Mouse (Mus musculus) c-Kit-positive CD71-positive TER-119-positive erythroid progenitor cells, embryonic 14.5 days (primary cell): Measurements from ENCODE around the gene Gm11027.
A peak's percentile ranks its signal among the peaks of the same experiment; 100 is the strongest.
"Not testable (repeated sequence)": the region's sequence is repeated elsewhere in the genome, so short reads cannot be mapped to it uniquely, and the experiment has no call there.

Experiments
- DNase-seq: peaks from one replicate; pipeline ENCODE4 v3.0.0-alpha.2; 2013; ENCODE audit warnings: low spot score

The Gm11027 gene

GRCm38 (mm10) chr12:116275086-116275485 is at the start of gene Gm11027:
Gene Gm11027 (plus strand): TSS chr12:116275386.
- not testable (repeated sequence) for DNase-seq

GRCm38 (mm10) chr12:116226289-116227057 is 48.7 kb upstream of the Gm11027 start:
- no peak for DNase-seq

- DNase-seq, result no peak
These were observed 45.7 kb upstream of the Gm11027 start for GRCm38 (mm10) chr12:116229451-116229850.

GRCm38 (mm10) chr12:116231612-116232011 is 43.6 kb upstream of the Gm11027 start:
- DNase-seq, result no peak

- no peak for DNase-seq
These were observed 43.1 kb upstream of the Gm11027 start for GRCm38 (mm10) chr12:116232061-116232460.

- DNase-seq, result no peak
These were observed 39.8 kb upstream of the Gm11027 start for GRCm38 (mm10) chr12:116235356-116235755.

GRCm38 (mm10) chr12:116236658-116237057 is 38.5 kb upstream of the Gm11027 start:
- DNase-seq, result no peak

- DNase-seq, result no peak
These were observed 36.8 kb upstream of the Gm11027 start for GRCm38 (mm10) chr12:116238370-116238769.

- DNase-seq, result no peak
These were observed 36.4 kb upstream of the Gm11027 start for GRCm38 (mm10) chr12:116238803-116239202.

- DNase-seq, result no peak
These were observed 30.6 kb upstream of the Gm11027 start for GRCm38 (mm10) chr12:116244601-116245000.

- no peak for DNase-seq
These were observed 20.5 kb upstream of the Gm11027 start for GRCm38 (mm10) chr12:116254652-116255051.

GRCm38 (mm10) chr12:116255636-116256035 is 19.6 kb upstream of the Gm11027 start:
- no peak for DNase-seq

GRCm38 (mm10) chr12:116258321-116258720 is 16.9 kb upstream of the Gm11027 start:
- DNase-seq, result no peak

GRCm38 (mm10) chr12:116262555-116263341 is 12.4 kb upstream of the Gm11027 start, which contains the start of gene Wdr60:
Gene Wdr60 (minus strand): TSS chr12:116263022.
- peak; percentile 80 for DNase-seq

- DNase-seq, result no peak
These were observed 10.4 kb upstream of the Gm11027 start for GRCm38 (mm10) chr12:116264756-116265155.

- DNase-seq, result no peak
These were observed 9.9 kb upstream of the Gm11027 start for GRCm38 (mm10) chr12:116265275-116265674.

GRCm38 (mm10) chr12:116269450-116269849 is 5.7 kb upstream of the Gm11027 start:
- DNase-seq, result no peak

GRCm38 (mm10) chr12:116270538-116270937 is 4.6 kb upstream of the Gm11027 start:
- DNase-seq, result no peak

GRCm38 (mm10) chr12:116271071-116271470 is 4.1 kb upstream of the Gm11027 start:
- no peak for DNase-seq

GRCm38 (mm10) chr12:116273733-116274132 is 1.5 kb upstream of the Gm11027 start:
- no peak for DNase-seq

- no peak for DNase-seq
These were observed 445 bp downstream of the Gm11027 start for GRCm38 (mm10) chr12:116275631-116276030.

GRCm38 (mm10) chr12:116276961-116277360 is 1.8 kb downstream of the Gm11027 start:
- peak; percentile 48 for DNase-seq

GRCm38 (mm10) chr12:116278541-116278940 is 3.4 kb downstream of the Gm11027 start:
- DNase-seq, result no peak
